Mouse (Mus musculus): ENCODE measurements around the gene Gmnc.

Gene Gmnc

DNA sequence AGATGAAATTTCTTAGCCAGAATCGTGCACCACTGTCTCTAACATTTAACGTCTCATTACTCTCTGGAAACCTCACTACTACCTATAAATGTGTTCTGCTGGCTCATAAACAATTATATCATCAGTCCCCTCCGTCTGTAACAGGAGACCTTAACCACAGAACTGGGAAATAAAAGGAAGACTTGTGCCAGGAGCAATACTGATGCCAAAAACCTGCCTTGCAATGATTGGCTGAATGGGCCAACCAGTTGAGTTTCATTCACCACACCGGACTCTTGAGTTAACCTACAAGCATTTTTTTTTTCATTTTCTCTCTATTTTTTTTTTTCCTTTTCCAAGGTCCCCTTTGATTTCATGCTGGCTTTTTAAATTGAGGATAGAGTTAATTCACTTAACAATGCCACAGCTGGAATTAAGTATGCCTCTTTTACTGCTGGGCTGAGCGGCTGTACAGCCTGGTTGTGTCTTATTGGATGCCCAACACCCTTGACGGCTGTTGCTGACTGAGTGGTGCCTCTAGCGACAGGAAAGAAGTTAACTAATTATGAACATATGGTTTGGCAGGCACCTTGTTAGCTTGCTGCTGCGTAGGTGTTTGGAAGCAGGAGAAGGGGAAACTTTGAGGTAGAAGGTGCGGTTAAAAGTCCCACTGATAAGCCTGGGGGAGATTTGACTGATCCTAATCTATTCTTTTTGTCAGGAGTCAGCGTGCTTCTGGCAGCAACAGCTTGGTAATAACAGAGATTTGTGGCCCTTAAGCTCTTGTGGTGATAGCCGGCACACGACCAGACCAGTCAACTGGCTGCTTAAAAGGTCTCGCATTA is at the start of gene Gmnc:
TSS of gene Gmnc (minus strand) at position 176 of the 824 bp plus-strand sequence.
- no peak for DNase-seq (ENCODE audit: low spot score)

- DNase-seq (ENCODE audit: low spot score), result no peak
These were observed 35.8 kb upstream of the Gmnc start for GRCm38 (mm10) chr16:27027281-27027680.

- DNase-seq (ENCODE audit: low spot score), result no peak
These were observed 34.8 kb upstream of the Gmnc start for GRCm38 (mm10) chr16:27026226-27026625.

- no peak for DNase-seq (ENCODE audit: low spot score)
These were observed 31.3 kb upstream of the Gmnc start for GRCm38 (mm10) chr16:27022746-27023145.

DNA sequence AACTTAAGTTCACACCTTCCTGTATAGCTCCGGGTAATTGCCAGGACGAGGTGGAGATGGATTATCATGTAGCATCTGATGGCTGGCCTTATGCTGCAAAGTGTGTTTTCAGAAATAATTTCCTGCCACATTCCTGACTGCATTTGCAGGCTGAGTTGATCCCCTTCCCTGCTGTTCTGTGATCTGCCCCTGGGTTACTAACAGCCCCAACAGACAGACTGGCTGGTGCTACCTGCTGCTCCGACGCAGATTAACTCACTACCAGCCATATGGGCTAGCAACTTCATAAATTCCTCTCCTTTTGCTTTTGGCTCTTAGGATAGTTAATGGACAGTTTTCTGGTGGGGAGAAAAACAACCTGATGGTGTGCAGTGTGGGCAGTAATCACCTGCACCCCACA is 25.9 kb upstream of the Gmnc start:
- no peak for DNase-seq (ENCODE audit: low spot score)

DNA sequence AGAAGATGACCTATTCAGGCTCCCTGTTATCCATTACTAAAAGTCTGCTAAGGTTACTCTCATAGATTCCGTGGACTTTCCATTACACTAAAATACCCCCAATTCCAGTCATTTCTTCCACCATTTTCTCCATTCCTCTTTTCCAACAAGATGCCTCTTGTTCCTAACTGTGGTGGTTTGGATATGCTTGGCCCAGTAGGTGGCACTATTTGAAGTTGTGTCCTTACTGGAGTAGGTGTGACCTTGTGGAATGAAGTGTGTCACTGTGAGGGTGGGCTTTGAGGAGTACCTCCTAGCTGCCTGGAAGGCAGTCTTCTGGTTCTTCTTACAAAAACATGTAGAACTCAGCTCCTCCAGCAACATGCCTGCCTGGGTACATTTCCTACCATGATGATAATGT is 11.3 kb upstream of the Gmnc start:
- DNase-seq (ENCODE audit: low spot score), result no peak

DNA sequence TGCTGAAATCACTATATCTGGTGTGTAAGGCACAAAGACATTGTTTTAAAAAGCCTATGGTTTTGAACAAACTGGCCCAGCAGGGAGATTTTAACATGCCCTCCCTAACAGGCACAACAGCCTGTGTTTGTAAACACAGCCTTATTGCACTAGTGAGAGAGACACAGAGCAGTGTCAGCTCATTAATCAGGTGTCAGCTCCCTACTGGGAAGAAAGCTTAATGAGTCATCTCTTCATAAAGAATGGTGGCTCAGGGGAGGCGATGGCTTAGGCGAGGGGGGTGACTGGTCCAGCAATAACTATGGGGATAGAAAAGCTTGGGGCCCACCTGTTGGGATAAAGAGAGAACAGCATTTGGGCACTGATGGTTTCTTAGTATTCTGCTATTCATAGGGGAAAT is 8.1 kb upstream of the Gmnc start:
- DNase-seq (ENCODE audit: low spot score), result no peak

- DNase-seq (ENCODE audit: low spot score), result no peak
These were observed 1.8 kb downstream of the Gmnc start for GRCm38 (mm10) chr16:26989415-26990315.

GRCm38 (mm10) chr16:26988188-26988587 is 3.3 kb downstream of the Gmnc start:
- no peak for DNase-seq (ENCODE audit: low spot score)

- no peak for DNase-seq (ENCODE audit: low spot score)
These were observed 5.7 kb downstream of the Gmnc start for GRCm38 (mm10) chr16:26985796-26986195.

DNA sequence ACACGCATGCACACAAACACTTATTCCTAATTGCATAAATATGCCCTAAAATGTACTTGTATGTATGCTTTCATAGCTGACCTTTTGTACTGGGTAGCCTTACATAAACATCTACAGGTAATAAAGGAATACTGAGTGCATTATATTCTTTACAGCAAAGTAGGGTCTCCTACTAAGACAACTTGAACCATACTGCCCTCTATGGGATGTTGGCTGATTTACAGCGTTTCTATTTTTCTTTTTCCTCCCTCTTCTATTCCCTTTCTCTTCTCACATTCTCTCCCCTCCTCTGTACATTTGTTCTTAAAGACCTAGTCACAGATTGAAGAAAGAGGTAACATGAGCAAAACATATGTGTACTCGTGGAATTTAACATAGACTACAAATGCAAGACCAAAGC is 9.3 kb downstream of the Gmnc start:
- no peak for DNase-seq (ENCODE audit: low spot score)

DNA sequence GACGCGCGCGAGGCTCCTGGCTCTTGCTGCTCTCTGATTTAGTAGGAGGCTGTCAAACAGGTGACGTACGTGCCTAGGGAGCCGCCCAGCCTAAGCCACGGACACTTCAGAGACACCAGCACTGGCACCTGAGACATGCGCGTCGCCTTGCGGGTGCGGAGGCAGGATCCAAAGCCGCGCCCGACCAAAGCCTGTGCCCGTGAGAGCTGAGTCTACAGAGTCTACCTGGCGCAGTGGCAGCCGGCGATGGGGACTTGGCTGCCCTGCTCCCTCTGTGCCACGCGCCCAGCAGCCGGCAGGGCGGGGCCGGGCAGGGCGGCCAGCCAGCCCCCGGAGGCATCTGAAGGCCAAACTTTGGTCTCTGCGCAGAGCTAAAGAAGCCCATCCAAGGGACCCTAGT is 23.5 kb downstream of the Gmnc start:
- no peak for DNase-seq (ENCODE audit: low spot score)

GRCm38 (mm10) chr16:26966830-26967229 is 24.6 kb downstream of the Gmnc start:
- DNase-seq (ENCODE audit: low spot score), result no peak

DNA sequence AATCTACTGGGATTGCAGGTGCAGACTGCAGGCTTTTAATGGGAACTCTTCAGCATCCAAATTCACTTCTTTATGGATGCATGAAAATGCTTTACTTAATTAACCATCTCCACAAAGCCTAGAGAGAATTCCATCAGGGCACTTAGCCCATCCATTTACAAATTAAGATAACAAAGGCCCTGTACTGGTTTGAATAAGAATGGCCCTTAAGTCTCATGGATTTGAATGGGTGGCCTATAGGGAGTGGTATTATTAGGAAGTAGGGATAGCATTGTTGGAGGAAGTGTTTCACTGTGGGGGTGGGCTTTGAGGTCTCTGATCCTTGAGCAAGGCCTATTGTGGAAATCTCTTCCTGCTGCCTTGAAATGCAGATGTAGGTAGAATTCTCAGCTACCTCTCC is 29.5 kb downstream of the Gmnc start:
- no peak for DNase-seq (ENCODE audit: low spot score)

GRCm38 (mm10) chr16:26951601-26952000 is 39.9 kb downstream of the Gmnc start:
- DNase-seq (ENCODE audit: low spot score), result no peak

GRCm38 (mm10) chr16:26950209-26950608 is 41.2 kb downstream of the Gmnc start:
- DNase-seq (ENCODE audit: low spot score), result no peak

- DNase-seq (ENCODE audit: low spot score), result no peak
These were observed 87.5 kb downstream of the Gmnc start for GRCm38 (mm10) chr16:26903968-26904367.

- DNase-seq (ENCODE audit: low spot score), result peak; percentile 10
These were observed 90.0 kb downstream of the Gmnc start for GRCm38 (mm10) chr16:26901471-26901870.

DNA sequence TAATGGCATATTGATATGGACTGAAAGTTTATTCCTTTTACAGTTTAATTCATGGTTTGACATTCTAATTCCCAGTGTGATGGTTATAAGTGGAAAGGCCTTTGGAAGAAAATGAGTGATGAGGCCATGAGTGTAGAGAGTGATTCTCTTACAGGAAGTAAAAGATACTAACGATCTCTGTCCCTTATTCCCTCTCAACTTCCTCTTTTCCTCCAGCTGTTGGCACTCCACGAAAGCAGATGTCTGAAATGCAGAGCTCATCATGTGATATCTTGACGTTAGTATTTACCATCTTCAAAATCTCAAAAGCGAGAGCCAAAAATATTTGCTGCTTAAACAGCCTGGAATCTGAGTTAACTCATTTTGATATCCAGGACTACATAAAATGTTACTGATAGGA is 105.1 kb downstream of the Gmnc start:
- no peak for DNase-seq (ENCODE audit: low spot score)

DNA sequence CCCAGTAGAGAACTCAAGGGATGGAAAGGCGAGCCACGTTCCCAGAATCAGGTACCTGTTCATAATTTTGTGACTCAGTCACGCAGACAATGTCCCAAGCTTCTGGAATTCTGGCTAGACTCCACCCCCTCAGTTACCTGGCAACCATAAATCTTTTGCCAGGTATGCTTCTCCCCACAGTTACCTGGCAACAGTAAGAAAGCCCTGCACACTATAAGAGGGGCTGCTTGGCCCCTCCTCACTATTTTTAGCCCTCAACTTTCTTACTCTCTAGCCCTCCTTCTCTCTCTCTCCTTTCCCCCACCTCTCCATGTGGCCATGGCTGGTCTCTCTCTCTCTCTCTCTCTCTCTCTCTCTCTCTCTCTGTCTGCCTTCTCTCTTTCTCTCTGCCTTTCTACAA is 114.6 kb downstream of the Gmnc start:
- DNase-seq (ENCODE audit: low spot score), result no peak
